Mouse (Mus musculus): Measurements from ENCODE around the gene Fermt2.
"Not testable (repeated sequence)": the region's sequence is repeated elsewhere in the genome, so short reads cannot be mapped to it uniquely, and the experiment has no call there.

Fermt2 gene

GRCm38 (mm10) chr14:45507923-45508322 lies 22.0 kb downstream of the Fermt2 start:
- no peak for DNase-seq

- no peak for DNase-seq
These were observed 22.5 kb downstream of the Fermt2 start for GRCm38 (mm10) chr14:45507447-45507846.

GRCm38 (mm10) chr14:45507032-45507431 lies 22.9 kb downstream of the Fermt2 start:
- no peak for DNase-seq

- no peak for DNase-seq
These were observed 23.8 kb downstream of the Fermt2 start for GRCm38 (mm10) chr14:45506165-45506564.

GRCm38 (mm10) chr14:45504422-45505113 lies 25.4 kb downstream of the Fermt2 start:
- no peak for DNase-seq

- DNase-seq, result no peak
These were observed 26.0 kb downstream of the Fermt2 start for GRCm38 (mm10) chr14:45503934-45504333.

- no peak for DNase-seq
These were observed 29.9 kb downstream of the Fermt2 start for GRCm38 (mm10) chr14:45500052-45500451.

- DNase-seq, result no peak
These were observed 32.8 kb downstream of the Fermt2 start for GRCm38 (mm10) chr14:45497116-45497515.

- not testable (repeated sequence) for DNase-seq
These were observed 34.1 kb downstream of the Fermt2 start for GRCm38 (mm10) chr14:45495810-45496209.

- no peak for DNase-seq
These were observed 36.0 kb downstream of the Fermt2 start for GRCm38 (mm10) chr14:45493891-45494290.

GRCm38 (mm10) chr14:45492668-45493067 lies 37.2 kb downstream of the Fermt2 start:
- no peak for DNase-seq

- no peak for DNase-seq
These were observed 37.9 kb downstream of the Fermt2 start for GRCm38 (mm10) chr14:45492038-45492437.

GRCm38 (mm10) chr14:45487201-45487600 lies 42.7 kb downstream of the Fermt2 start:
- not testable (repeated sequence) for DNase-seq

GRCm38 (mm10) chr14:45483361-45483760 lies 46.6 kb downstream of the Fermt2 start:
- not testable (repeated sequence) for DNase-seq

- no peak for DNase-seq
These were observed 50.7 kb downstream of the Fermt2 start for GRCm38 (mm10) chr14:45478977-45479806.

- no peak for DNase-seq
These were observed 51.4 kb downstream of the Fermt2 start for GRCm38 (mm10) chr14:45478515-45478914.

GRCm38 (mm10) chr14:45477651-45478050 lies 52.3 kb downstream of the Fermt2 start:
- DNase-seq, result no peak

- no peak for DNase-seq
These were observed 52.9 kb downstream of the Fermt2 start for GRCm38 (mm10) chr14:45476990-45477389.

GRCm38 (mm10) chr14:45472536-45472935 lies 57.4 kb downstream of the Fermt2 start:
- DNase-seq, result no peak

GRCm38 (mm10) chr14:45469446-45469845 lies 60.5 kb downstream of the Fermt2 start:
- DNase-seq, result no peak

- not testable (repeated sequence) for DNase-seq
These were observed 63.5 kb downstream of the Fermt2 start for GRCm38 (mm10) chr14:45466371-45466770.

GRCm38 (mm10) chr14:45464036-45465035 lies 65.6 kb downstream of the Fermt2 start:
- no peak for DNase-seq

- DNase-seq, result no peak
These were observed 66.3 kb downstream of the Fermt2 start for GRCm38 (mm10) chr14:45463599-45463998.

Measured in thymus, postnatal 25 days (tissue).